Mouse (Mus musculus) cerebellum, postnatal 4 days (tissue): Measurements from ENCODE around the gene Olfr549.
A peak's percentile ranks its signal among the peaks of the same experiment; 100 is the strongest.

Source experiments
- DNase-seq, 2 experiments: peaks; one replicate each; pipeline ENCODE4 v3.0.0; 2022; ENCODE audit warnings: low spot score in 2 of 2, mixed read lengths in 1 of 2

The Olfr549 gene

GRCm38 (mm10) chr7:102549570-102549969, at the start of gene Olfr549:
Olfr549 (plus strand) TSS chr7:102549870.
- DNase-seq: no peak

- DNase-seq: no peak
Observed at GRCm38 (mm10) chr7:102501986-102502385, 47.7 kb upstream of the Olfr549 start.

- peak; percentile 62 to 77 for DNase-seq
Observed at GRCm38 (mm10) chr7:102506848-102507247, 42.8 kb upstream of the Olfr549 start.

GRCm38 (mm10) chr7:102508066-102508465, 41.6 kb upstream of the Olfr549 start:
- no peak for DNase-seq

- no peak for DNase-seq
Observed at GRCm38 (mm10) chr7:102508666-102509065, 41.0 kb upstream of the Olfr549 start.

GRCm38 (mm10) chr7:102509726-102510125, 39.9 kb upstream of the Olfr549 start:
- DNase-seq: no peak

GRCm38 (mm10) chr7:102511927-102512326, 37.7 kb upstream of the Olfr549 start:
- DNase-seq: no peak

GRCm38 (mm10) chr7:102512814-102513435, 36.7 kb upstream of the Olfr549 start:
- peak; percentile 89 to 92 for DNase-seq

- no peak for DNase-seq
Observed at GRCm38 (mm10) chr7:102514144-102514543, 35.5 kb upstream of the Olfr549 start.

GRCm38 (mm10) chr7:102516261-102517050, 33.2 kb upstream of the Olfr549 start:
- DNase-seq: peak in 1 of 2 experiments; percentile 47

- peak in 1 of 2 experiments; percentile 16 for DNase-seq
Observed at GRCm38 (mm10) chr7:102517051-102517335, 32.7 kb upstream of the Olfr549 start.

- no peak for DNase-seq
Observed at GRCm38 (mm10) chr7:102529052-102529451, 20.6 kb upstream of the Olfr549 start.

- no peak for DNase-seq
Observed at GRCm38 (mm10) chr7:102534449-102534848, 15.2 kb upstream of the Olfr549 start, which contains the start of gene Olfr547. Olfr547 (plus strand) TSS chr7:102534749.

- no peak for DNase-seq
Observed at GRCm38 (mm10) chr7:102540596-102540995, 9.1 kb upstream of the Olfr549 start, which contains the start of gene Olfr548-ps1. Olfr548-ps1 (plus strand) TSS chr7:102540896.

- no peak for DNase-seq
Observed at GRCm38 (mm10) chr7:102541251-102541650, 8.4 kb upstream of the Olfr549 start.

GRCm38 (mm10) chr7:102553279-102553678, 3.6 kb downstream of the Olfr549 start:
- no peak for DNase-seq

GRCm38 (mm10) chr7:102564999-102565997, 15.6 kb downstream of the Olfr549 start, which contains the start of gene Trim21:
Trim21 (minus strand) TSS chr7:102565486.
- DNase-seq: peak in 1 of 2 experiments; percentile 37

- DNase-seq: no peak
Observed at GRCm38 (mm10) chr7:102566219-102566618, 16.5 kb downstream of the Olfr549 start.

GRCm38 (mm10) chr7:102571142-102571541, 21.5 kb downstream of the Olfr549 start, which contains the start of gene Olfr550:
Olfr550 (plus strand) TSS chr7:102571442.
- no peak for DNase-seq

- no peak for DNase-seq
Observed at GRCm38 (mm10) chr7:102573174-102573830, 23.6 kb downstream of the Olfr549 start.

GRCm38 (mm10) chr7:102575998-102576397, 26.3 kb downstream of the Olfr549 start:
- DNase-seq: no peak
